Mouse (Mus musculus) thymus, postnatal 4 days (tissue): ENCODE measurements at regions not wholly inside any gene's neighbourhood (a gene's known extent, or its start where the extent isn't known, plus 50 kb on each side); places are given as distances from the start of the nearest gene placed in this dataset.

Experiments used
- DNase-seq: peaks from one replicate; pipeline ENCODE4 v3.0.0; 2021

GRCm38 (mm10) chr12:99097618-99098066, 177.3 kb downstream of the Ttc8 start:
- DNase-seq, result no peak

- DNase-seq, result no peak
Observed at GRCm38 (mm10) chr12:99099881-99100280, 179.5 kb downstream of the Ttc8 start.

GRCm38 (mm10) chr12:99108616-99109015, 188.2 kb downstream of the Ttc8 start:
- no peak for DNase-seq

- no peak for DNase-seq
Observed at GRCm38 (mm10) chr12:99113781-99114180, 193.4 kb downstream of the Ttc8 start.

GRCm38 (mm10) chr12:99116491-99116890, 196.1 kb downstream of the Ttc8 start:
- no peak for DNase-seq

GRCm38 (mm10) chr12:99118381-99119115, 198.2 kb downstream of the Ttc8 start:
- no peak for DNase-seq

- DNase-seq, result no peak
Observed at GRCm38 (mm10) chr12:99119966-99120365, 199.6 kb downstream of the Ttc8 start.

- DNase-seq, result no peak
Observed at GRCm38 (mm10) chr12:99123611-99124495, 203.5 kb downstream of the Ttc8 start.

GRCm38 (mm10) chr12:99126129-99126528, 205.8 kb downstream of the Ttc8 start:
- no peak for DNase-seq
